Mouse (Mus musculus): ENCODE measurements around the gene Hbs1l.

DNA sequence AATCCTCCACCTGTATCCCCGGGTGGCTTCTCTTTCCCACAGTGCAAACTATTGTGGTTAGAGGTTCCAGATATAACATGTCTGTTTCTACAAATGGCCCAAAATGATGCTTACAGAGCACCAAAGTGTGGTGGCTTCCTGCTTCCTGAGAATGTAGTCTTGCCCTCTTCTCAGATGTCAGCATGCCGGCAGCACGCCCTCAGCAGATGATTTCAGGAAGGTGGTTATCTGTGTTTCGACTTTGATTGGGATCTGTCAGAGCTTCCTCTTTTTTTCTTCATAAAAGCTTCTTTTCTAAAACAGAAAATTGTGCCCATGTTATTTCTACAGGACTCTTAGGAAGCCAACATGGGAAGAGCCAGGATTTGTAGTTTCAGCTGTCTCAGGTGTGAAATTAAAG is 67.5 kb downstream of the Hbs1l start:
- TF ChIP-seq EP300 (IDR thresholded peaks at IDR 0.05; ENCODE audit: insufficient read depth, low read depth, low read length) (no peak), POLR2A (IDR thresholded peaks at IDR 0.05; ENCODE audit: insufficient read depth, low read depth, low read length) (no peak), CTCF (IDR thresholded peaks at IDR 0.05) (no peak)

Data from heart, adult 2 months (tissue).